Mouse (Mus musculus) spleen, adult 2 months (tissue): ENCODE results near the gene Susd3.

Experiments
- CTCF ChIP-seq: fragments of 200-500 bp; IDR thresholded peaks from 2 replicates; pipeline ENCODE4 v1.5.1; 2011; ENCODE audit warnings: mild to moderate bottlenecking, inconsistent platforms; ENCODE audit not compliant: insufficient read depth, insufficient read length, insufficient replicate concordance; ENCODE audit errors: extremely low read depth
- POLR2A ChIP-seq: fragments of 200-500 bp; IDR thresholded peaks from 2 replicates; pipeline ENCODE4 v1.6.1; 2011; ENCODE audit warnings: low read depth, low read length, inconsistent platforms

DNA sequence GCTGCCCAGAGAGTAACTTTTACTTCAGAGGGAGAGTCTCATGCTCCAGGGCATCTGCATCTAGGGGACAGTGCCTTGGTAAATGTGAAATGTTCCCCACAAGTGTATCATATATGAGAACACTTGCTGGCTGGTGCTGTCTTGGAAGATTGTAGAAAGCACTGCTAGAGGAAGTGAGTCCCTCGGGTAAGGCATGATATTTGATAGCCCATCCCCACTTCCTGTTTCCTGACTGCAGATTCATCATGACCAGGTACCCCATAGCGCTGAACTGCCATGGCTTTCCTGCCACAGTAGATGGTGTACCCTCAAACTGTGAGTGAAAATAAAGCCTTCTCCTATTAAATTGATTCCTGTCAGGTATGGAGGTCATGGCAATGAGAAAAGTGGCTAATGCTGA lies 19.1 kb upstream of the Susd3 start:
- TF ChIP-seq POLR2A: no peak
- TF ChIP-seq CTCF: no peak
